Mouse (Mus musculus): ENCODE measurements around the gene Agrp.

GRCm38 (mm10) chr8:105609771-105610170 lies 27.4 kb downstream of the Agrp start:
- no peak for TF ChIP-seq POLR2A (IDR thresholded peaks at IDR 0.05; ENCODE audit: insufficient read length, low read depth)
- no peak for TF ChIP-seq E2F4 (IDR thresholded peaks at IDR 0.05; ENCODE audit: insufficient read depth)
- TF ChIP-seq MAX (IDR thresholded peaks at IDR 0.05; ENCODE audit: low read depth), result no peak
- TF ChIP-seq POLR2AphosphoS2 (IDR thresholded peaks at IDR 0.05; ENCODE audit: insufficient read length, low read depth), result no peak
- TF ChIP-seq SRF (IDR thresholded peaks at IDR 0.05; ENCODE audit: control insufficient read depth, insufficient read length, low read depth), result no peak
- no peak for TF ChIP-seq MYOG (IDR thresholded peaks at IDR 0.05; ENCODE audit: control insufficient read depth in 1 of 3, insufficient read depth in 1 of 3, insufficient read length in 2 of 3, low read depth in 2 of 3)
- no peak for TF ChIP-seq MYOD1 (IDR thresholded peaks at IDR 0.05; ENCODE audit: control insufficient read depth in 1 of 3, insufficient read length in 2 of 3, low read depth in 2 of 3)
- TF ChIP-seq REST (IDR thresholded peaks at IDR 0.05; ENCODE audit: insufficient read depth, insufficient read length), result no peak
